Mouse (Mus musculus) midbrain, postnatal 0 days (tissue): ENCODE results near the gene Nktr. TPM values are rescaled to one million over a fixed set of nuclear protein-coding genes. Genes with fewer than 3 reads are reported as not detected.

Experiments
- ATAC-seq: fragments of 200-750 bp; cut with Nextera tagmentation; 2 replicates; pipeline ENCODE4 v1.8.0; 2017; ENCODE audit warnings: moderate number of reproducible peaks, mild to moderate bottlenecking, moderate TSS enrichment, moderate library complexity; ENCODE audit not compliant: low FRiP score
- DNase-seq: peaks from one replicate; pipeline ENCODE4 v3.0.0-alpha.2; 2015; ENCODE audit warnings: low spot score
- H3K27ac ChIP-seq: fragments of 300-500 bp; sonication (generic); 2 replicates; pipeline ENCODE4 v1.5.1; 2014; ENCODE audit warnings: low read depth, mild to moderate bottlenecking, low read length, mixed read lengths
- H3K27me3 ChIP-seq: fragments of 300-500 bp; sonication (generic); 2 replicates; pipeline ENCODE4 v1.6.1; 2014; ENCODE audit warnings: low read length, control low read depth, mixed read lengths; ENCODE audit not compliant: insufficient read depth
- H3K36me3 ChIP-seq: fragments of 300-500 bp; sonication (generic); 2 replicates; pipeline ENCODE4 v1.6.1; 2014; ENCODE audit warnings: low read length, control low read depth, mixed read lengths; ENCODE audit not compliant: insufficient read depth
- H3K4me1 ChIP-seq: fragments of 300-500 bp; sonication (generic); 2 replicates; pipeline ENCODE4 v1.6.1; 2014; ENCODE audit warnings: mild to moderate bottlenecking, control low read depth, antibody characterized with exemption, low read length, mixed read lengths; ENCODE audit not compliant: insufficient read depth
- H3K4me2 ChIP-seq: fragments of 300-500 bp; sonication (generic); 2 replicates; pipeline ENCODE4 v1.6.1; 2014; ENCODE audit warnings: low read depth, mild to moderate bottlenecking, low read length, mixed read lengths; ENCODE audit not compliant: poor library complexity, severe bottlenecking
- H3K4me3 ChIP-seq: fragments of 300-500 bp; sonication (generic); 2 replicates; pipeline ENCODE4 v1.5.1; 2014; ENCODE audit warnings: low read depth, mild to moderate bottlenecking, low read length, moderate library complexity
- H3K9ac ChIP-seq: fragments of 300-500 bp; sonication (generic); replicated peaks from 2 replicates; pipeline ENCODE4 v1.6.1; 2014; ENCODE audit warnings: mild to moderate bottlenecking, low read length, moderate library complexity, mixed read lengths; ENCODE audit not compliant: poor library complexity, severe bottlenecking
- H3K9me3 ChIP-seq: fragments of 300-500 bp; sonication (generic); 2 replicates; pipeline ENCODE4 v1.6.1; 2016; ENCODE audit warnings: low read length, control low read depth
- CTCF ChIP-seq: IDR thresholded peaks from 2 replicates; pipeline ENCODE4 v1.5.1; 2016; ENCODE audit warnings: antibody characterized with exemption, mild to moderate bottlenecking
- WGBS: fragments of 180-500 bp; shearing (Covaris S2); extraction: QIAGEN DNeasy Blood & Tissue Kit; methylation state at CpG from one replicate; pipeline ENCODE4 v1.1.7; 2014; 5-methylcytosine and 5-hydroxymethylcytosine counted together
- polyA plus RNA-seq: library from polyadenylated mRNA; unstranded; fragments of >200 nt; fragmentation: Nextera tagmentation; extraction: Ambion mirVana; gene quantifications from 2 replicates; pipeline ENCODE4 v1.2.1, GENCODE M21; 2015
- total RNA-seq: library from RNA; depleted of rRNA; stranded (reverse); fragments of >200 nt; gene quantifications from 2 replicates; pipeline ENCODE4 v1.2.3, GENCODE M21; 2014; rRNA removed

Gene Nktr
- 71.4 and 112 TPM in 2 replicates for total RNA-seq
- 42.1 and 50.7 TPM in 2 replicates for polyA plus RNA-seq

GRCm38 (mm10) chr9:121718792-121719318 lies at the start of gene Nktr:
Gene Nktr, plus strand, starts transcription at chr9:121719169.
- H3K27ac ChIP-seq: peak within 1 kb of the TSS; percentile 97
- TF ChIP-seq CTCF: peak; percentile 58
- ATAC-seq (peak; percentile 99), DNase-seq (peak; percentile 99)
- peak within 1 kb of the TSS; percentile 97 for H3K9ac ChIP-seq
- peak within 1 kb of the TSS; percentile 83 for H3K4me2 ChIP-seq
- H3K27me3 ChIP-seq: no peaks in the 10 kb centered on the region
- peaks cover 6% of the 10 kb centered on the region; the same call in 1 of the 2 replicates for H3K4me1 ChIP-seq
- WGBS: under 1% methylated on average over 54 of the region's 61 CpGs
- no peaks in the 10 kb centered on the region for H3K36me3 ChIP-seq
- H3K9me3 ChIP-seq: no peaks in the 10 kb centered on the region
- H3K4me3 ChIP-seq: peak within 1 kb of the TSS; percentile 94

GRCm38 (mm10) chr9:121669348-121669791 lies 49.6 kb upstream of the Nktr start:
- Histone ChIP-seq H3K27me3 (no peaks in the 10 kb centered on the region), H3K9me3 (no peaks in the 10 kb centered on the region), H3K9ac (peak overlapping the region; percentile 54), H3K36me3 (no peaks in the 10 kb centered on the region), H3K4me1 (peaks cover 6% of the 10 kb centered on the region; the same call in 1 of the 2 replicates), H3K27ac (no peak overlapping the region), H3K4me2 (peak overlapping the region; percentile 66), H3K4me3 (peak overlapping the region; percentile 43)
- WGBS: under 1% methylated on average over 28 of the region's 28 CpGs
- ATAC-seq (peak; percentile 48; the same call in 1 of the 2 replicates), DNase-seq (peak; percentile 72)
- peak; percentile 86 for TF ChIP-seq CTCF

GRCm38 (mm10) chr9:121671300-121671699 lies 47.7 kb upstream of the Nktr start:
- ATAC-seq (no peak), DNase-seq (peak; percentile 80)
- Histone ChIP-seq H3K27me3 (no peaks in the 10 kb centered on the region), H3K9me3 (no peaks in the 10 kb centered on the region), H3K36me3 (no peaks in the 10 kb centered on the region), H3K4me1 (peaks cover 6% of the 10 kb centered on the region; the same call in 1 of the 2 replicates), H3K27ac (no peak overlapping the region), H3K4me3 (no peak overlapping the region), H3K4me2 (no peak overlapping the region), H3K9ac (no peak overlapping the region)
- TF ChIP-seq CTCF: peak; percentile 80
- 21% methylated on average over 7 of the region's 7 CpGs for WGBS

- WGBS: 66% methylated on average over 5 of the region's 5 CpGs
- H3K9me3 ChIP-seq: no peaks in the 10 kb centered on the region
- no peak for TF ChIP-seq CTCF
Measured at GRCm38 (mm10) chr9:121672311-121672710, 46.7 kb upstream of the Nktr start.

GRCm38 (mm10) chr9:121673716-121674115 lies 45.3 kb upstream of the Nktr start:
- ATAC-seq: no peak
- Histone ChIP-seq H3K9ac (no peak overlapping the region), H3K4me1 (peaks cover 6% of the 10 kb centered on the region; the same call in 1 of the 2 replicates), H3K4me2 (no peak overlapping the region), H3K4me3 (no peak overlapping the region), H3K36me3 (no peaks in the 10 kb centered on the region), H3K9me3 (no peaks in the 10 kb centered on the region), H3K27ac (no peak overlapping the region), H3K27me3 (no peaks in the 10 kb centered on the region)
- 87% methylated on average over 5 of the region's 5 CpGs for WGBS
- no peak for TF ChIP-seq CTCF
- DNase-seq: no peak

More at GRCm38 (mm10) chr9:121672311-121672710, 46.7 kb upstream of the Nktr start:
- H3K4me3 ChIP-seq: no peak overlapping the region
- ATAC-seq (no peak), DNase-seq (no peak)
- no peak overlapping the region for H3K27ac ChIP-seq
- H3K9ac ChIP-seq: no peak overlapping the region
- H3K4me2 ChIP-seq: no peak overlapping the region
- no peaks in the 10 kb centered on the region for H3K36me3 ChIP-seq
- peaks cover 6% of the 10 kb centered on the region; the same call in 1 of the 2 replicates for H3K4me1 ChIP-seq
- no peaks in the 10 kb centered on the region for H3K27me3 ChIP-seq

GRCm38 (mm10) chr9:121675011-121675410 lies 44.0 kb upstream of the Nktr start:
- Histone ChIP-seq H3K4me3 (no peak overlapping the region), H3K27ac (no peak overlapping the region), H3K4me1 (no peaks in the 10 kb centered on the region), H3K9ac (no peak overlapping the region), H3K4me2 (no peak overlapping the region), H3K9me3 (no peaks in the 10 kb centered on the region), H3K27me3 (no peaks in the 10 kb centered on the region), H3K36me3 (no peaks in the 10 kb centered on the region)
- TF ChIP-seq CTCF: no peak
- 91% methylated on average over 9 of the region's 9 CpGs for WGBS
- DNase-seq (no peak), ATAC-seq (no peak)
